Mouse (Mus musculus) lung, postnatal 25 days (tissue): ENCODE data around the gene Pafah2.

Source experiments
- DNase-seq: peaks from one replicate; pipeline ENCODE4 v3.0.0; 2022; ENCODE audit warnings: low spot score

Pafah2 gene

DNA sequence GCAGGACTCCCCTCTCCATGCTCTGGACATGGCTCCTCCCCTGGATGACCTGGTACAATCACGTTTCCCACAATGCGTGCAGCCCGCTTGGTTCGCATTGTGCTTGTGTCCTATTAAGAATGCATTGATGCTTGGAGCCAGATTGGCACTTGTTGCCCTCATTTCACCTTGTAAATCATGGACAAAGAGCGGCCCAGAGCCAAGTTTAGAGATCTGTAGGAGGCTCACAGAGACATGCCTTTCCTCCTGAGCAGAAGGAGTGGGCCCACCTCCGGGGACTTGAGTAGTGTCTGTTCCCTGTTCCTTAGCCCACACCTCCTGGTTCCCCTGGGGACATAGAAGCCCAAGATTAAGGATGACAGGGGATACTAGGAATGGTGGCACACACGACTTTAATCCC lies 27.8 kb downstream of the Pafah2 start:
- no peak for DNase-seq

DNA sequence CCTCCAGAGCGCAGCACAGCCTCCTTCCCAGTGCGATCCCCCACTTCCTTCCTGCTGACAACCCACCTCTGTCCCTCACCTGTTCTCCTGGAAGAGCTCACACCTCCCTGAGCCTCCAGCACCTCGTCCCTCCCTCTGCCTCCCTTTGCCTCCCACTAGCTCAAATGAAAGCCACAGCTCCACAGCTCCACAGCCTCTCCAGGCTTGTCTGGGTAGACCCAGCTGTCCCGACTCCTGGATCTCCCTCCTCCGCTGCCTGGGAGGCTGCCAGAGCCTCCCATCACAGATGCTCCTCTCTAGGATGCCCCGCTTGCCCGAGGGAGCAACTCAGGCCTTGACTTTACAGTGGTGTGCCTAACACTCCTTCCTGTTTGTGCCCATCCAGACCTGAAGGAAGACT lies 29.0 kb downstream of the Pafah2 start:
- DNase-seq, result no peak

DNA sequence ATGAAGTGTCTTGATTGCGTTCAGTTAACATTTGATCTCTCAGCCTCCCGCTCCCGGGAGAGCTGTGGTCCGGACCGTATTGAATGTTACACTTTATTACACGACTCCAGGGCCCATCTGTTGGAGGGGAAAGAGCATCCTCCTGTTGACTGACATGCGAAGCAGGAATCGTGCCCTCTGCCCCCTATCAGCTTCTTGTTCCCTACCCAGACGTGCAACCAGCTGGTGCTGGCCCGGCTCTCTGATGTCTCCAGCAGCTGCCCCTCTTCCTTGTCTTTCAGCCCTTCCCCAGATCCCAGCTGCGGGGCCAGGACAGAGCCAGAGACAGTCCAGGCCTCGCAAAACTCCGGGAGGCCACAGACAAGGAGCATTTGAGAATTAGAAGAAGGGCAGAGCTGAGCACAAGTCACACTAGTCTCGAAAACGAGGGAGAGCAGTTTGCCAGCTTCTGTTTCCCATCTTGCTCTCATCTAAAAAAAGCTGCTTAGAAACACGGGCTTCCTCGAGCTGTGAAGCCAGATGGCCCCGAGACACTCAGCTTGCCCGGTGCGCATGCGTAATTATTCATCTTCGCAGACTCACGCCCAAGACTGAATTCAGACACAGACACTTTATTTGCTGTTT lies 34.4 kb downstream of the Pafah2 start:
- peak; percentile 33 for DNase-seq

DNA sequence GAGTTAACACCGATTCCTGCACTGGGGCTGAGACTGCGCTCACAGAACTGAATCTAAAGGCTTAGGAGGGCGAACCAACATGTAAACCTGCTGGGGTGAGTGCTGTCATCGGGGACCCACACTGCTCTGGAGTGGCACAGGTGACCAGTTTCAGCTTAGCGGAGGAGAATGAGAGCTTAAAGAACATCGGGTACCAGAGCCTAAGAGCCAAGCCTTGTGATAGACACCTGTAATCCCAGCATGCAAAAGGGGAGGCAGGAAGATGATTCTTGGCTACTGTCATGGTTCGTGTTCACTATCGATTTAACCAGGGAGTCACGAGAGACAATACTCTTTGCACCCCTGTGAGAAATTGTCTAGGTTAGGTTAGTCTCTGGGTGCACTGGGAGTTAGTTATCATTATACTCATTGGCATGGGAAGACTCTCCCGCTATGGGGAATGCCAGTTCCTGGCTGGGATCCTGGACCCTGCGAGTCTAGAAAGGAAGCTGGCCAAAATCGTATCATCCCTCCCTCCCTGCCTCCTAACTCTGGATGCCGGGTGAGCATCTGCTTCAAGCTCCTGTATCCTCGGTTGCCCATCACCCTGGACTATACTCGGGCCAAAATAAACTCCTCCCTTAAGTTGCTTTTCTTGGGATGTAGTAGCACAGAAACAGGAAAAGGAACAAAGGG lies 36.7 kb downstream of the Pafah2 start:
- DNase-seq, result no peak

DNA sequence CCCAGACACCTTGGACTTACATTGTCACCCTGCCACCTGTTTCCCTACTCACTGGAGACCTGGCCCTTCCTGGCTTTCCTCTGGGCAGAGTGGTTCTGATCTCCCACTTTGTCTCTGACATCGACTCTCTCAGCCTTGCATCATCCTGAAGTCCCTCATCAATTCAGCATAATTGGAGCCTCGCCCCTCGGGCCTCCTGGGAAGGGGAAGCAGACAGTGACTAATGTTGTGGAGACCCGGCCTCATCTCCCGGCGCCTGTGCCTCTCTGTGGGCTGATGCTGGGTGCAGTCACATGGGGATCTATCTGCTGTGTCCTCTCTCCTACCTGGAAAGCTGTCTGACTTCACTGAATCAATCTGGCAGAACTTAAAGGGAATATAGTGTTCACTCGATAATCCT lies 40.1 kb downstream of the Pafah2 start:
- no peak for DNase-seq

DNA sequence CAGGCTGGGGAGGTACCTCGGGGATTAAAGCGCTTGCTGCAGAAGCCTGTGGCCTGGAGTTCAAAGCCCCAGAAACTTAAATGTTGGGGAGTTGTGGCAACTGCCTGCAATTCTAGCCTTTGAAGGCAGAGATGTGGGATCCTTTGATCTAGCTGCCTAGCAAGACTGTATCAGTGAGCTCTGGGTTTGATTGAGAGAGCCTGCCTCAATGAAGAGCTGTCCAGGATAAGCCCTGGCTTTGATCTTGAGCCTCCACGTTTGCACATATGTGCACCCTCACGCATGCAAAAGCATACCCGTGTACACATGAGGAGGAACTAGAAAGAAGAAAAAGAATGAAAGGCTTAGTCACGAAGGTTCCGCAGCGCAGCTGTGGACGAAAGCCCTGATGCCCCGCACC lies 40.5 kb downstream of the Pafah2 start:
- DNase-seq, result no peak

DNA sequence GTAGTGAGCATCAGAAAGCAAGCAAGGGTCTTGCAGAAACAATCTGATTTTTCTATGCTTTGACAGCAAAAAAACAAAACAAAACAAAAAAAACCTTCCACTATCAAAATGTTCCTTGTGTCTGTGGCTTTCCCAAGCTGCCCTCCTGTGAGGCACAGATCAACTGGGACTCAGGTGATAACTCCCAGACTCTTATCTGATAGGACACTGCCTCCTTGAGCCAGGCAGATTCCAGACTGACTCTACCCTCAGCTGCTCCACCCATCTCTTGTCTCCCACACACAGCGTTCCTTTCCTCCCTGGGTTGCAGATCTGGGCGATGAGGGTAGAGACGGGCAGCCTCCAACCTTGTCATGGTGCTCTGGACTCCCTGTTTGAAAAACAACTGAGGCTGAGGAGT lies 43.0 kb downstream of the Pafah2 start:
- no peak for DNase-seq

DNA sequence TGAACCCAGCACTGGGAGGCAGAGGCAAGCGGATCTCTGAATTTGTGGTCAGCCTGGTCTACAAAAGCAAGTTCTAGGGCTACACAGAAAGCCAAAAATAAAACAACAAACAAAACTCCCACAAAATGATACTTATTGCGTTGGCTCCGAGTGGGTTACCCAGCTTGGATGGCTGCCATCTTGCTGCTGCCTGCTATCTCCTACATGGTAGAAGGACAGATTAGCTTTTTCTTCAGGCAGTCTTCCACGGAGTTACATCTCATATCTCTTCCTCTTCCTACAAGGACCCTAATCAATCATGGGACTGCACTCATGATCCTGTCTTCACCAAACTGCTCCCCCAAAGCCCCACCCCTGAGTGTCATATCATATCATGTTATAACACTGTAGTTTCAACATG lies 43.8 kb downstream of the Pafah2 start:
- DNase-seq, result no peak

DNA sequence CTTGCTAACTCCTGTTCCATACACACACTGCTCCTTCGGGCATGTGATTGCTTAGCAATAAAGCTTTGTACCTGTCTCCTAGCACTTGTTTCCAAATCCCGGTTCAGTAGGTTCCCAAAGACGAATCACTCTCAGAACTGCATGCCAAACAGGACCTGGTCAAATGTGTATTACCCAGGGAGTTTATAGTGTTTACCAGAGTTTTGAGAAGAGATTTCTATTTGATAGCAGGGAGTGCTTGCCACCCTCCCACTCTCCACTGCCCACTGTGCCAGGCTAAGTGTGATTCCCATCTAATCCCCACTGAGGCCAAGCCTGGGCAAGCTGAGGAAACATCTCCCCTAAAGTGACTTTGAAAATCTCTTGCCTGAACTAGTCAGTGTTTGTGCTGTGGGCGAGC lies 46.1 kb downstream of the Pafah2 start:
- DNase-seq, result no peak

DNA sequence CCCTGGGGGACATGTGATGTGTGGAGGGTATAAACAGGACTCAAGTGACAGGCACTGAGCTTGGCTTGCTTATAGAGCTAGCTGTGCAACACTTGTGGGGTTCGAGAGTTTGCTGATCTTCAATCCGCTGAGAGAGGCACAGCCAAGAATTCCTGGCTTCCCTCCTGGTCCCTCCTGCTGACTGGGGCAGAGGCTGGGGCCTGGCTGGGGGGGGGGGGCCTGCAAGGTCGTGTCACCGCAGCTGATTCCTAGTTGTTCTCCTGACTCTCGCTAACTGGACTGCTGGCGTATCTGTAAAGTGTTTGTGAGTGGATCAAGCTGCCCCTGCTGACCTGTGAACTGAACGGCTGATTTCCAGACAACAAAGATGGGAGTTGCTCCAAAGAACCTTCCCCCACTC lies 47.5 kb downstream of the Pafah2 start:
- DNase-seq, result peak; percentile 43

DNA sequence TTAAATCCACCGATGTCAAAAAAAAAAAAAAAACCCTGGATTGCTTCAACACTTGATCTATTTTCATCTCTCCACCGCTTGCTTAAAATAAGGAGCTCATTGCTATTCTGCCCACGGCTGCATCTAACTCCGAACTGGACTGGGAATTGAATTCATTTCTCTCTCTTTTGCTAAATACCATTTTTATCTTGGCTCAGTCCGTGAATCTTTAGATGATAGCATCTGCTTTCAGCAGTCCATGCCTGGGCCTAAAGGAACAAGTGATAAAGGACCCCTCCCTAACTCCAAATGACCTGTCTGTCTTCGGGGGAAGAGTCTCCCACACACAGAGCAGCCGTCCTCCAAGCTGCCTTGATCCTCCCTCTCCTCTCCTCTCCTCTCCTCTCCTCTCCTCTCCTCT lies 48.8 kb downstream of the Pafah2 start:
- DNase-seq, result no peak

DNA sequence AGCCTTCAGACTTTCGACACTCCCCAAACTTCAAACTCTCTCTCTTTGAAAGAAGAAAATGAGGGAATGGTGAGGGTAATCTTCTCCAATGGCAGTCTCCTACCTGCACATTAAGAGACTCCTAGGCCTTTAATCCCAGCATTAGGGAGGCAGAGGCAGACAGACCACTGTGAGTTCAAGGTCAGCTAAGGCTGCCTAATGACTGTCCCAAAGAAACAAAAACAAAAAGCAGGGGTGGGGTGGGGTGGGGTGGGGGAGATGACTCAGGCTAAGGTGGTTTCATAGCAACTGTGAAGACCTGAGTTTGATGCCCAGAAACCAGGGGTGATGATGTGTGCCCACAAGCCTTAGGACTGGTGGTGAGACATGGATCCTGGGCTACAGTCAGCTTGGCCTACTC lies 49.4 kb downstream of the Pafah2 start:
- DNase-seq, result no peak

DNA sequence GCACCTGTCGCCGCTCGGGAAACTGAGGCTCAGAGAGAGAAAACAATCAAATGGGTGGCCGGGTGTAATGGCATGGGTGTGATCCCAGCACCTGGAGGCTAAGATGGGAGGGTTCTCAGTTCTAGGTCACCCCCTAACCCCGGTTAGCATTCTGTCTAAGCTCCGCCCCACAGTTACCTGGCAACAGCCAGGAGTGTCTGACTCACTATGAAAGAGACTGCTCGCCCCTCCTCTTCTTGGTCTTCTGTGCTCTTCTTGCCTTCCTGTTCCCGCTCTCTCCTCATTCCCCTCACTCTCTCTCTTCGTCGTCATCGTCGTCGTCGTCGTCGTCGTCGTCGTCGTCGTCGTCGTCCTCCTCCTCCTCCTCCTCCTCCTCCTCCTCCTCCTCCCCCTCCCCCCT lies 51.8 kb downstream of the Pafah2 start:
- DNase-seq, result no peak

DNA sequence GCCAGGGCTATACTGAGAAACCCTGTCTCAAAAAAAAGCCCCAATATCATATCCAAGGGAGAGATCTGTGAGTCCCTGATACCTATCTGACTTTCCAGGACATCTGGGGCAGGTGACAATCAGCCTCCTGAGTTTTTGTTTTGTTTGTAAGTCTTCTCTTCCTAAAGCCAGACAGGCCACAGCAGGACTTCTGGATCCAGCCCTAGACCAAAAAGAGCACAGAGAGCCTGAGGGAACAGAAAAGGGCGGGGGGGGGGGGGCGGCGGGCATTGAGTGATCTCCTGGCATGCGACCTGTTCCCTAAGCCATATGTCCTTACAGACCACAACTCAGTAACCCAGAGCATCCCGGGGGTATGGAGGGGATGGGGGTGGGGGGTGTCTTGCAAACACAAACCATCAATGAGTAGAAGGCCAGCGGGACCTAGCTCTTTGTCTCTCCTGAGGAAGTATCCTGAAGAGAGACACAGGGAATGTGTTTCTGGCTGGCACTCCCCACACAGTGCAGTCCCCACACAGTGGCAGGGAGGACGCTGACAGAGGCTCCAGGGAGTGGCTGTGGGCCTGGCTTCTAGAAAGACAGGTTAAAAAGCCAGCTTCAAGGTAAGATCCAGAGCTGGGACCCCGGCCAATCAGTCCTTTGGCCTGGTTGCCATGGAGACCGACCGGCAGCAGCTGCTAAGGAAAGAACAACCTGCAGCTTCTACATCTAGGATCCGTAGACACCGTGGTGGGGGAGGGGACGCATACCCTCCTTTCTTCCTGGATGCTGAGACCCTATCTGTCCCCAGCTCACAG lies 53.7 kb downstream of the Pafah2 start:
- DNase-seq, result no peak

DNA sequence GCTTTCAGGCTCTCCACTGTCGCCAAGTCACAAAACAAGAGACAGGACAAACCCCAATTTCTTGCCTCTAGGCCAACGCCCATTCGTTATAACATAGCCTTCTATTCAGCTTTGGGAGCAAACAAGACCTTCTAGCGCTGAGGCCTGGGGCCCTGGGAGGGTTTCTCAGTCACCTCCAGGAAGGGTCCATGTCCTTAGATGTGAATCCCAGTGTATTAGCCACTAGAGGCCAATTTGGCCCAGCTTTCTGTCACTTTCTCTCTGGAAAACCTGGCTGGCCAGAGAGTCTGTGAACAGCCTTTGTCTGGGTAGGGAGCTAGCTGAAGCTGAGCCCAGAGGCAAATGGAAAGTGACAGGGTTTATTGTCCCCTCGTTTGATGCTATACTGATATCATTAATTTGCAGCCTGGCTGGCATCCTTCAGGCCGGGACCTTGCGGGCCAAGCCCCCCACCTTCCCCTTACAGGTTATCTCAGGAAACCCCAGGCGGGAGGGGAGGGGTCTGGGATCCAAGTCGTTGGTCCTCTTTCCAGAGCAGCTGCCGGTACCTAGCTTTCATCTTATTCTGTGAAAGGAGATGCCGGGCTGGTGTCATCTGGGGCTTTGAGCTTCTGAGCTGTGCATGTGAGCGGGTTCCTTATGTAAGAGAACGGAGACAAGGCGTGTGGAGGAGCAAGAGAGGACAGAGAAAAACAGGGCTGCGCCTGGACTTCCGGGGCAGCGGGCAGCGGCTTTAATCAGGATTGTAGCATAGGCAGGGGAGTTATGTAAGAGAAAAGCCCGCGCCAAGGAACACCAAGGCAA lies 54.5 kb downstream of the Pafah2 start:
- peak; percentile 56 for DNase-seq

DNA sequence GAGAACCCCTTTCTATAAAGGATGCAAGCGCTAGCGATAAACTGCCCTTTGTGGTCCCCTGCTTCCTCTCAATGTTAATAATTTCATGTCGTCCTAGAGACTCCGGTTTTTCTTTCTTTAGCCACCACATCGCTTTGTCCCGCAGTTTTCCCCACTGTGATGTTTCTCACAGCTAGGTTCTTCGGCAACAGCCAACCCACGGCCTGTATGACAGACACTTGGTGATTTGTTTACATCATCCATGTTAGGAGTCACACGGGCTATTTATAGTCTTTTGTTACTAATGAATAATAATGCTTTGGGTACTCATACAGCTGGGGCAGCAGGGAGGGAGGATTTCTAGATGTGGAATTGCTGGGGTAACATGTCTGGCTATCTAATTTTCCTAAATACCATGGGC lies 55.4 kb downstream of the Pafah2 start:
- DNase-seq, result no peak

DNA sequence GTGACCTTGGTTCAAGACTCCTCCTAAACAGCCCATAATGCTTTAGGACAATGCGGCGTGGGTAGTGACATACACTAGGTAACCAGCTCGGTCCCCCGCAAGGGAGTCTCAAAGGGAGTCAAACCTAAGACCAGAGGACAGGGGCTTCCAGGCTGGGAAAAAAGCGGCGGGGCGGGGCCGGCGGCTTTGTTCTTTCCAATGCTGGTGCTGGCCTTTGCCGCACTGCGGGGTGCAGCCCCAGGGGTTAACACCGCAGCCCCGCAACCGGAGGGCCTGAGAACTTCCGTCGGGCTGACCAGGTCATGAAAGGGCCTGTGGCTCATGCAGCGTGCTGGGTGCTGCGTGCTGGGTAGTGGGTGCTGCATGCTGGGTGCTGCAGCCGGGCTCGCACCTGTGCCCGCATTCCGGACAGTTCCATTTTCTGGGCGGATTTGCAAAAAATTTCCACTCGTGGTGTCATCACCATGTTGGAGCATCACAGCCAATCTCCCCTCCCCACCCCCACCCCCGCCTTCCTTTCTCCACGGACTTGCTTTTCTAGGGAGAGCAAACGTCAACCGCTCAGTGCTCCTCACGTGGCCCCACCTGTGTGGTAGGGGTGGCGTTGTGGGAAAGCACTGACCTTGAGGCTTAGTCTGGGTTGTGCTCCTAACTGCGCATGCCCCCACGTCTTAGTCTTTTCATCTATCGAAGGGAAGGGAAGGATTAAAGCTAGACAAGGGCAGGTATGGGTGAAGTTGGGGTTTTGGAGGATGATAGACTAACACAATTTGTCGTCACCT lies 57.7 kb downstream of the Pafah2 start:
- no peak for DNase-seq

DNA sequence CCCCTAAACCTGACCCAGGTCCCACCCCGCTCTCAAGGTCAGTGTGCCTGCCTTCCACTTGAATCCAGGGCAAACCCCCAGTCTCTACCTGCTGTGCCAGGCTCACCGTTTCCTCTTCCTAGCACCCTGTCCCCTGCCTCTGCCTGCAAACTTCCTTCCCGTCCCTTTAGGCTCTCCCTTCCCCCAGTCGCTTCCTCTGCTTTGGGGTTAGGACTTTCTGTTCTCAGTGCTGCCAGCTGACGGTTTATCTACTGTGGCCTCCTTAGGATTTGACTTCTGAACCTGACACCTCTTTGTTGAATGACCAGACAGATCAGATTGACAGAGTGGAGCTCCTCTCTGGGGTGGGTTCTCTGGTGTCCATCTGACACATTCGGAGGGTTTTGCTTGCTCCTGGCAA lies 59.2 kb downstream of the Pafah2 start:
- DNase-seq, result peak; percentile 67

DNA sequence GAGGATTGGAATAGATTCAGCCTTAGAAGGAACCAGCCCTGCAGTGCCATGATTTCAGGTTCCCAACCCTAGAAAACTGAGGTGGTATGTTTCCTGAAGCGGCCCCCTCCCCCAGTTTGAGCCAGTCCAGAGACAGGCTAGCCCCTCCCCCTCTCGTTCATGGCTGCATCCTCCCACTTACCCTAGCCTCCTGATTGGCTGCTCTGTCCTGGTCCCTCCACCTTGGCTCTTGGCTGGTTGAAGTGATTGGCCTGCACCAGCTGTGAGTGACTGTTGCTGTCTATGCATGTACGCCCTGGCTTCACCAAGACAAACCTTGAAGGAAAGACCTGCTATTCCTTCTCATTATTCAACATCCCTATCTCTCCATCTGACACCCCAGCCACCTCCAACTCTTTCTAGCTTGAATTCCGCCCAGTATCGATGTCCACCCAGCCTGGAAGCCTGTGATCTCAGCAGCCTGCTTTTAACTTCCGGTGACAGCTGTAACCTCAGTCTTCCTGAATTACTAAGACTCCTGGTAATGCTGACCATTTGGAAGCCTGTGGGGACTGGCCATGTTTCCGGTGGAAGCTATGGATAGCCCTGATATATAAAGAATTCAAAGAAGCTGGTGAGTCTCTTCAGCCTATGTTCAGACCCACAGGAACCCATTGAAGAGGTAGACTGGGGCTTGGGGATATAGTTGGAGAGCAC lies 61.2 kb downstream of the Pafah2 start:
- DNase-seq, result no peak

DNA sequence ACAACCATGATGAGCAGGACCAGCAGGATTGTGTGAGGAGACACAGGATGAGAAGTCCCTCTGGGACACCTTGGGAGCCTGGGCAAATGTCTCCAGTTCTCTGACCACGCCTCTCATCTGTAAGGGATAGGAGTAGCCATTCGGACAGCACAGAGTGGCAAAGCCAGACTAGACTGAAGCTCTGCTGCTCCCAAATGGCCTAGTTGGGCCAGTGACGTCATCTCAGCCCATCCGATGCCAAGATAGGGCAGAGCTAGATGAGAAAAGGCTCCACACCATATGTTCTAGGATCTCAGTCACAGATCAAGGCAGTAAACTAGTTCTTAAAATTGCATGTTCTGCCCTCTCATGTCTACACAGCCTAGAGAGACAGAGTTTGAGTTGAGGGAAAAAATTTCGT lies 62.7 kb downstream of the Pafah2 start:
- no peak for DNase-seq

DNA sequence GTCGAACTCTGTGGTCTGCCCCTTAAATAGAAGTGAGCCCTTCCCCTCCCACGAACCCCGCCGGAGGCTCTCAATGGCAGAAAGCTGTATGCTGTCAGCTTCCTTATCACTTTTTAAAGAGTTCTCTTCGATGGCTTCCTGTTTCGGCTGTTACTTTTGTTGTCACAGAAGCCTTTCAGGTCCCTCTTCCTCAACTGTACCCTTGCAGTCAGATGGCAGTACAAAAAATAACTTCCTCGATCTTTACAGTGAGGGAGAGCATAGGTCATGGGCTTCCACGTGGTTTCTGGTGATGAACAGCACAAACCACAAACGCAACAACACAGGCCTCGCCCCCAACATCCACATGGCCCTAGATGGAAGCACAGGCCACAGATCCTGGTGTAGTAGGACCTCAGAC lies 64.2 kb downstream of the Pafah2 start:
- DNase-seq, result peak; percentile 52
